Mouse (Mus musculus): ENCODE data around the gene Hyal3.

The Hyal3 gene

GRCm38 (mm10) chr9:107599433-107599832, 18.8 kb downstream of the Hyal3 start:
- DNase-seq, result no peak

- peak; percentile 74 for DNase-seq
Observed at GRCm38 (mm10) chr9:107599842-107600241, 19.2 kb downstream of the Hyal3 start.

GRCm38 (mm10) chr9:107600745-107601144, 20.1 kb downstream of the Hyal3 start:
- DNase-seq, result peak; percentile 64

- no peak for DNase-seq
Observed at GRCm38 (mm10) chr9:107601275-107601674, 20.7 kb downstream of the Hyal3 start.

- peak; percentile 86 for DNase-seq
Observed at GRCm38 (mm10) chr9:107602068-107602648, 21.5 kb downstream of the Hyal3 start.

GRCm38 (mm10) chr9:107603251-107603650, 22.6 kb downstream of the Hyal3 start:
- no peak for DNase-seq

- DNase-seq, result no peak
Observed at GRCm38 (mm10) chr9:107605041-107605661, 24.5 kb downstream of the Hyal3 start.

GRCm38 (mm10) chr9:107606591-107606990, 26.0 kb downstream of the Hyal3 start:
- DNase-seq, result no peak

GRCm38 (mm10) chr9:107607036-107607435, 26.4 kb downstream of the Hyal3 start:
- DNase-seq, result no peak

- DNase-seq, result no peak
Observed at GRCm38 (mm10) chr9:107607653-107608245, 27.1 kb downstream of the Hyal3 start.

GRCm38 (mm10) chr9:107608741-107609432, 28.3 kb downstream of the Hyal3 start, which contains the start of gene Sema3b:
Gene Sema3b, minus strand, starts transcription at chr9:107609229.
- DNase-seq, result no peak

GRCm38 (mm10) chr9:107609433-107609830, 28.8 kb downstream of the Hyal3 start:
- DNase-seq, result no peak

- DNase-seq, result no peak
Observed at GRCm38 (mm10) chr9:107611456-107612190, 31.0 kb downstream of the Hyal3 start.

GRCm38 (mm10) chr9:107612191-107612944, 31.8 kb downstream of the Hyal3 start:
- DNase-seq, result peak; percentile 98

GRCm38 (mm10) chr9:107612945-107613569, 32.4 kb downstream of the Hyal3 start:
- DNase-seq, result no peak

- DNase-seq, result no peak
Observed at GRCm38 (mm10) chr9:107615035-107615434, 34.4 kb downstream of the Hyal3 start.

- DNase-seq, result no peak
Observed at GRCm38 (mm10) chr9:107617461-107617860, 36.8 kb downstream of the Hyal3 start.

- DNase-seq, result no peak
Observed at GRCm38 (mm10) chr9:107618098-107618497, 37.5 kb downstream of the Hyal3 start.

- DNase-seq, result peak; percentile 58
Observed at GRCm38 (mm10) chr9:107618778-107619545, 38.3 kb downstream of the Hyal3 start.

GRCm38 (mm10) chr9:107619546-107619879, 38.9 kb downstream of the Hyal3 start:
- no peak for DNase-seq

- peak; percentile 50 for DNase-seq
Observed at GRCm38 (mm10) chr9:107620954-107621353, 40.3 kb downstream of the Hyal3 start.
